Mouse (Mus musculus) small intestine, adult 2 months (tissue): Measurements from ENCODE around the gene Csmd2.

Source experiments
- CTCF ChIP-seq: fragments of 200-500 bp; IDR thresholded peaks from 2 replicates; pipeline ENCODE4 v1.5.1; 2012; ENCODE audit warnings: low read depth, mild to moderate bottlenecking, control low read depth, inconsistent platforms, low read length, moderate library complexity, mixed read lengths; ENCODE audit not compliant: insufficient replicate concordance, insufficient read length; ENCODE audit errors: extremely low read depth
- POLR2A ChIP-seq: fragments of 200-500 bp; IDR thresholded peaks from 2 replicates; pipeline ENCODE4 v1.6.1; 2012; ENCODE audit warnings: low read depth, mild to moderate bottlenecking, control low read depth, inconsistent platforms, low read length, moderate library complexity

- no peak for TF ChIP-seq CTCF
- TF ChIP-seq POLR2A, result no peak
Measured at GRCm38 (mm10) chr4:128609276-128609924, 621.7 kb downstream of the Csmd2 start.
